In genomic region chr3:145634002-145634710, GRCm38 (mm10) we compare ENCODE assay signal across 19 mouse cellular contexts. TPM values are rescaled to one million over a fixed set of nuclear protein-coding genes. Genes with fewer than 3 reads are reported as not detected.
DNase-seq lines count a peak whose midpoint lies in the region; ATAC-seq lines count a peak whose summit lies in the region.
"Had no signal": no experiment of that assay in that cellular context is flagged by ENCODE, and none has a peak within 500 bp of the region (broad histone marks: within the 10 kb centered on the region; RNA-seq: fewer than 3 reads in every experiment).

No protein-coding gene starts in this region.

- WGBS in intestine, embryonic 14.5 days, result 64% methylated on average over 14 of the region's 14 CpGs
- WGBS in liver, embryonic 16.5 days (ENCODE audit: insufficient replicate concordance), result 50% methylated on average over 14 of the region's 14 CpGs
- 85% methylated on average over 14 of the region's 14 CpGs for WGBS in midbrain, embryonic 13.5 days

- no peak overlapping the region for H3K9ac ChIP-seq in intestine, embryonic 14.5 days (ENCODE audit: low read length)
- no peak overlapping the region for H3K9ac ChIP-seq in liver, embryonic 16.5 days (ENCODE audit: low read depth, low read length)
- no peak overlapping the region for H3K9ac ChIP-seq in midbrain, embryonic 13.5 days (replicated peaks)
- H3K9ac ChIP-seq: hindbrain, embryonic 13.5 days; limb, embryonic 13.5 days had no signal

- H3K9me3 ChIP-seq in intestine, embryonic 14.5 days (ENCODE audit: control insufficient read depth, low read length), result no peaks in the 10 kb centered on the region
- no peaks in the 10 kb centered on the region for H3K9me3 ChIP-seq in liver, embryonic 16.5 days (replicated peaks; ENCODE audit: control insufficient read depth, low read length)
- H3K9me3 ChIP-seq in midbrain, embryonic 13.5 days, result no peaks in the 10 kb centered on the region
- H3K9me3 ChIP-seq: hindbrain, embryonic 13.5 days; limb, embryonic 13.5 days had no signal

- H3K36me3 ChIP-seq in intestine, embryonic 14.5 days (ENCODE audit: control insufficient read depth, insufficient read depth, low read length), result no peaks in the 10 kb centered on the region
- H3K36me3 ChIP-seq in liver, embryonic 16.5 days (ENCODE audit: control insufficient read depth, insufficient read depth), result no peaks in the 10 kb centered on the region
- H3K36me3 ChIP-seq in midbrain, embryonic 13.5 days, result no peaks in the 10 kb centered on the region
- H3K36me3 ChIP-seq: hindbrain, embryonic 13.5 days; limb, embryonic 13.5 days had no signal

- no peak overlapping the region for H3K4me2 ChIP-seq in intestine, embryonic 14.5 days (ENCODE audit: low read length)
- peak overlapping the region; percentile 30; the same call in 1 of the 2 replicates for H3K4me2 ChIP-seq in liver, embryonic 16.5 days (ENCODE audit: low read depth, low read length)
- no peak overlapping the region for H3K4me2 ChIP-seq in midbrain, embryonic 13.5 days (replicated peaks)
- H3K4me2 ChIP-seq: hindbrain, embryonic 13.5 days; limb, embryonic 13.5 days; midbrain, embryonic 11.5 days had no signal

- DNase-seq in intestine, embryonic 14.5 days (ENCODE audit: low spot score), result peak; percentile 64
- DNase-seq in kidney, adult 18-20 months, result peak; percentile 76
- DNase-seq in kidney, postnatal 14 days, result peak; percentile 78
- DNase-seq in urinary bladder, postnatal 14 days (ENCODE audit: low spot score), result no peak
- DNase-seq in adrenal gland, adult 18-20 months (ENCODE audit: low spot score in 2 of 2), result no peak
- no peak for DNase-seq in cerebellum, adult 11 months
- DNase-seq: adrenal gland, postnatal 14 days; cerebellum, postnatal 10 days; gastrocnemius, postnatal 10 days; lung, postnatal 4 days; retina, postnatal 1 day had no signal

- ATAC-seq in intestine, embryonic 14.5 days (replicated peaks; ENCODE audit: low FRiP score, low TSS enrichment, low read depth), result peak; percentile 89
- peak; percentile 83 for ATAC-seq in liver, embryonic 16.5 days (ENCODE audit: low read depth)
- ATAC-seq in midbrain, embryonic 13.5 days, result no peak
- ATAC-seq: forebrain, embryonic 16.5 days had no signal

- H3K4me1 ChIP-seq in intestine, embryonic 14.5 days (replicated peaks; ENCODE audit: control insufficient read depth, insufficient read depth, low read length), result peaks cover 12% of the 10 kb centered on the region
- H3K4me1 ChIP-seq in liver, embryonic 16.5 days (ENCODE audit: control insufficient read depth, low read depth, low read length), result peaks cover 4% of the 10 kb centered on the region; the same call in 1 of the 2 replicates
- no peaks in the 10 kb centered on the region for H3K4me1 ChIP-seq in midbrain, embryonic 13.5 days (replicated peaks)

- no peak overlapping the region for H3K4me3 ChIP-seq in intestine, embryonic 14.5 days (ENCODE audit: low read depth, low read length)
- H3K4me3 ChIP-seq in liver, embryonic 16.5 days (ENCODE audit: low read depth, low read length), result no peak overlapping the region
- H3K4me3 ChIP-seq in midbrain, embryonic 13.5 days (replicated peaks), result no peak overlapping the region
- H3K4me3 ChIP-seq: hindbrain, embryonic 13.5 days; limb, embryonic 13.5 days; myocyte had no signal

- H3K27me3 ChIP-seq in intestine, embryonic 14.5 days (replicated peaks; ENCODE audit: control insufficient read depth, insufficient read depth, low read length), result no peaks in the 10 kb centered on the region
- no peaks in the 10 kb centered on the region for H3K27me3 ChIP-seq in liver, embryonic 16.5 days (ENCODE audit: control insufficient read depth, insufficient read depth, low read depth, low read length)
- H3K27me3 ChIP-seq in midbrain, embryonic 13.5 days, result no peaks in the 10 kb centered on the region; the same call in 1 of the 2 replicates
- H3K27me3 ChIP-seq: limb, embryonic 13.5 days had no signal

- H3K27ac ChIP-seq in intestine, embryonic 14.5 days (ENCODE audit: low read depth), result peak overlapping the region; percentile 43
- H3K27ac ChIP-seq in liver, embryonic 16.5 days (ENCODE audit: low read length), result no peak overlapping the region; the same call in 1 of the 2 replicates
- no peak overlapping the region for H3K27ac ChIP-seq in midbrain, embryonic 13.5 days
- H3K27ac ChIP-seq: hindbrain, embryonic 13.5 days; limb, embryonic 13.5 days had no signal

RNA-seq across cellular contexts. Expression of gene Ccn1, which starts 15.6 kb away (rescaled TPM):
- polyA plus RNA-seq in intestine, embryonic 14.5 days (2014; fragmentation: Nextera tagmentation; extraction: Ambion mirVana), result 33.4 and 34.7 TPM in 2 replicates
- polyA plus RNA-seq in liver, embryonic 16.5 days (2015; fragmentation: Nextera tagmentation; extraction: Ambion mirVana), result 7.9 and 9.1 TPM in 2 replicates
- 10 to 100 TPM; 12.8 to 37.4 TPM for total RNA-seq in adrenal gland, adult 18-20 months (2021)
- 8.5 and 10.2 TPM in 2 replicates for polyA plus RNA-seq in midbrain, embryonic 13.5 days (2015; fragmentation: Nextera tagmentation; extraction: Ambion mirVana)
- total RNA-seq: neutrophil, adult 5-6 weeks had no signal

RNA-seq across cellular contexts. Expression of gene Znhit6, which starts 58.2 kb away (rescaled TPM):
- 29.3 and 32.5 TPM in 2 replicates for polyA plus RNA-seq in intestine, embryonic 14.5 days (2014; fragmentation: Nextera tagmentation; extraction: Ambion mirVana)
- polyA plus RNA-seq in liver, embryonic 16.5 days (2015; fragmentation: Nextera tagmentation; extraction: Ambion mirVana), result 9.5 and 11.5 TPM in 2 replicates
- 10 to 100 TPM; 13.0 to 17.6 TPM for total RNA-seq in adrenal gland, adult 18-20 months (2021)
- polyA plus RNA-seq in midbrain, embryonic 13.5 days (2015; fragmentation: Nextera tagmentation; extraction: Ambion mirVana), result 38.2 TPM in 2 replicates

Comparison
In these comparisons a context has a peak if more than half of its experiments do, and no peak if none do; other contexts are left out.
1. DNase-seq: peak in intestine, embryonic 14.5 days (single experiment), kidney, adult 18-20 months (single experiment) and kidney, postnatal 14 days (single experiment); none in urinary bladder, postnatal 14 days (single experiment), adrenal gland, adult 18-20 months (0 of 2) and cerebellum, adult 11 months (single experiment).